Mouse (Mus musculus): Measurements from ENCODE around the gene Cdk1. TPM values are rescaled to one million over a fixed set of nuclear protein-coding genes. Genes with fewer than 3 reads are reported as not detected.

Cdk1 gene
- total RNA-seq (2012; rRNA removed): 244 and 294 TPM in 2 replicates
- total RNA-seq (2014; rRNA removed): 768 and 838 TPM in 2 replicates
- polyA plus RNA-seq (2012; ENCODE audit: insufficient read length, low read depth): 203 and 221 TPM in 2 replicates

DNA sequence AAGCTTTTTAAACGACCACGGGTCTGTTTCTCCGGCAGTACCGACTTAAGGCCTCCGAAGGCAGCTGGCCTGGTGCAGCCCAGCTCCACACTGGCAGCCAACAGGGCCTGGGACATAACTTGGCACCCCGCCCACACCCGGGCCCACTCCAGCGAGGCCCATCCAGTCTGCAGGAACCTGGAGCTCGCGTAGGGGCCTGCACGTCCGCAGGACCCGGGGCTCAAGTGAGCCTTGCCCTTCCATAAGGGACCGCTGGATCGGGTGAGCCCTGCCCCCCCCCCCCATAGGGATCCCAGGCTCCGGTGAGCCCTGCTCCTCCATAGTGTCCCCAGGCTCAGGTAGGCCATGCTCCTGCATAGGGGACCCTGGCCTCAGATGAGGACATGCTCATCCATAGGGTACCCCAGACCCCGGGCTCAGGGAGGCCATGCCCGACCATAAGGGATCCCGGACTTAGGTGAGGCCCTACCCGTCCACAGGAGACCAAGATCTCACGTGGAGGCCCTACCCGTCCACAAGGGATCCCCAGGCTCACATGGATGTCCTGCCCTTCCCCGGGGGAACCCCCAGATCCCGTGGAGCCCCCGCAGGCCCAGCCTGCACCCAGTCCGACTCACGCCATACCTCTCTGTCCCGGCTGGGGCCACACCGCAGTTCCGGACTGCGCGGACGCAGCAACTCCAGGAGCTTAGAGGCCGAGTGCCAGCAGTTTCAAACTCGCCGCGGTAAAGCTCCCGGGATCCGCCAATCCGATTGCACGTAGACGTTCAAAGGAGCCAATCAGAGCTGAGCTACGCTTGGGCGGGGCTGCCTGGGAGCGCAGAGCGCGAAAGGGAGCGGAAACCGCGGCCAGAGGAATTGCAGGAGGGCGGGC lies at the start of gene Cdk1:
Cdk1 (minus strand) TSS at position 727 of the 874 bp plus-strand sequence.
- Histone ChIP-seq H3K9ac (ENCODE audit: insufficient read depth, low read depth) (peak within 1 kb of the TSS; percentile 97), H3K4me1 (ENCODE audit: control insufficient read depth in 1 of 2, insufficient read depth in 2 of 2) (peaks cover 7 to 35% of the 10 kb centered on the region in 2 experiments), H3K36me3 (replicated peaks in 1 of 2; ENCODE audit: control insufficient read depth in 1 of 2, insufficient read depth in 1 of 2, low read length in 1 of 2) (peaks cover 22 to 34% of the 10 kb centered on the region in 2 experiments), H3K79me2 (replicated peaks; ENCODE audit: control insufficient read depth, extremely low read depth, insufficient read depth, poor library complexity, severe bottlenecking) (peaks cover 52% of the 10 kb centered on the region), H3K4me3 (replicated peaks in 1 of 3; ENCODE audit: low read depth in 2 of 3, low read length in 2 of 3, poor library complexity in 1 of 3) (peak within 1 kb of the TSS; percentile 67 to 96 (median 87)), H3K9me3 (replicated peaks; ENCODE audit: low read length) (peaks cover 3% of the 10 kb centered on the region), H3K27me3 (replicated peaks) (no peaks in the 10 kb centered on the region), H3K27ac (ENCODE audit: insufficient read depth, low read depth) (peak within 1 kb of the TSS; percentile 25; the same call in 1 of the 2 replicates), H3K4me2 (ENCODE audit: insufficient read depth, low read depth, poor library complexity, severe bottlenecking) (peak within 1 kb of the TSS; percentile 94)
- in situ Hi-C loops (cut with MboI; ENCODE audit: low pct_ligation_motif_present, low pct_unique_long_range_greater_than_20kb, low sequenced_read_pairs): no loop called here
- peak; percentile 96 for DNase-seq (ENCODE audit: extremely low read depth)
- dilution Hi-C loops (cut with MboI; ENCODE audit: extremely low pct_ligation_motif_present, extremely low pct_unique_long_range_greater_than_20kb, low sequenced_read_pairs): no loop called here
- TF ChIP-seq MEF2A (IDR thresholded peaks at IDR 0.05; ENCODE audit: borderline replicate concordance, low read depth, low read length) (peak; percentile 31; the same call in 1 of the 2 replicates), RAD21 (IDR thresholded peaks at IDR 0.05; ENCODE audit: low read depth, low read length) (no peak), NRF1 (IDR thresholded peaks at IDR 0.05; ENCODE audit: low read depth, low read length) (peak; percentile 67), EP300 (IDR thresholded peaks at IDR 0.05; ENCODE audit: low read length) (no peak), E2F4 (IDR thresholded peaks at IDR 0.05; ENCODE audit: insufficient replicate concordance, low read depth, low read length) (peak; percentile 99), CTCF (conservative IDR thresholded peaks at IDR 0.05 in 1 of 2, IDR thresholded peaks at IDR 0.05 in 1 of 2; ENCODE audit: low read depth in 2 of 2, low read length in 2 of 2) (no peak), MAZ (IDR thresholded peaks at IDR 0.05; ENCODE audit: low read depth, low read length) (peak; percentile 90), CHD1 (IDR thresholded peaks at IDR 0.05; ENCODE audit: low read depth, low read length) (no peak), TCF12 (IDR thresholded peaks at IDR 0.05; ENCODE audit: low read depth, low read length) (peak; percentile 90), ZKSCAN1 (IDR thresholded peaks at IDR 0.05; ENCODE audit: borderline replicate concordance, low read depth, low read length) (no peak), MAFK (IDR thresholded peaks at IDR 0.05; ENCODE audit: insufficient replicate concordance, low read length) (no peak), JUN (IDR thresholded peaks at IDR 0.05; ENCODE audit: insufficient read depth, low read depth, low read length) (no peak), TBP (conservative IDR thresholded peaks at IDR 0.05; ENCODE audit: low read depth, low read length) (no peak; the same call in 1 of the 2 replicates), POLR2A (IDR thresholded peaks at IDR 0.05; ENCODE audit: low read depth, low read length) (peak; percentile 99), USF1 (IDR thresholded peaks at IDR 0.05; ENCODE audit: low read depth, low read length) (no peak), SIN3A (IDR thresholded peaks at IDR 0.05; ENCODE audit: low read length) (peak; percentile 94), POLR2AphosphoS2 (IDR thresholded peaks at IDR 0.05; ENCODE audit: low read depth, low read length) (peak; percentile 88; the same call in 1 of the 2 replicates), ZMIZ1 (IDR thresholded peaks at IDR 0.05; ENCODE audit: low read depth, low read length) (peak; percentile 96), GABPA (IDR thresholded peaks at IDR 0.05; ENCODE audit: insufficient replicate concordance, low read depth, low read length) (no peak), ZNF384 (IDR thresholded peaks at IDR 0.05; ENCODE audit: low read depth, low read length) (no peak), ELF1 (IDR thresholded peaks at IDR 0.05; ENCODE audit: low read depth, low read length) (peak; percentile 75; the same call in 1 of the 2 replicates), MAX (IDR thresholded peaks at IDR 0.05; ENCODE audit: low read length) (peak; percentile 73; the same call in 1 of the 2 replicates), USF2 (conservative IDR thresholded peaks at IDR 0.05; ENCODE audit: low read depth, low read length) (no peak), JUND (conservative IDR thresholded peaks at IDR 0.05; ENCODE audit: low read depth, low read length) (0 out of 2 replicates have a peak, but pooled peaks have one; percentile 27), PAX5 (IDR thresholded peaks at IDR 0.05; ENCODE audit: low read length) (no peak), CHD2 (IDR thresholded peaks at IDR 0.05; ENCODE audit: low read length) (peak; percentile 72), SMC3 (IDR thresholded peaks at IDR 0.05; ENCODE audit: low read depth, low read length) (no peak), MYC (IDR thresholded peaks at IDR 0.05; ENCODE audit: low read depth, low read length) (peak; percentile 34; the same call in 1 of the 2 replicates), MXI1 (IDR thresholded peaks at IDR 0.05; ENCODE audit: low read depth, low read length) (peak; percentile 91), ZC3H11A (IDR thresholded peaks at IDR 0.05; ENCODE audit: low read depth, low read length) (no peak), RCOR1 (conservative IDR thresholded peaks at IDR 0.05; ENCODE audit: low read depth, low read length) (no peak), UBTF (IDR thresholded peaks at IDR 0.05; ENCODE audit: low read depth, low read length) (no peak), IRF4 (IDR thresholded peaks at IDR 0.05; ENCODE audit: low read depth, low read length) (peak; percentile 51; the same call in 1 of the 2 replicates), KAT2A (IDR thresholded peaks at IDR 0.05; ENCODE audit: insufficient replicate concordance, low read length) (peak; percentile 80), ETS1 (conservative IDR thresholded peaks at IDR 0.05; ENCODE audit: low read depth, low read length) (peak; percentile 25; the same call in 1 of the 2 replicates), HCFC1 (IDR thresholded peaks at IDR 0.05; ENCODE audit: low read depth, low read length) (peak; percentile 70), BHLHE40 (IDR thresholded peaks at IDR 0.05; ENCODE audit: low read depth, low read length) (0 out of 2 replicates have a peak, but pooled peaks have one; percentile 14)
